Mouse (Mus musculus) liver, embryonic 12.5 days (tissue): Measurements from ENCODE around the gene Tnfrsf18. TPM values are rescaled to one million over a fixed set of nuclear protein-coding genes. Genes with fewer than 3 reads are reported as not detected.
A peak's percentile ranks its signal among the peaks of the same experiment; 100 is the strongest.

Experiments
- microRNA counts: library from miRNA; unstranded; fragments of <30 nt; microRNA quantifications from one replicate; lab custom pipeline; 2017
- microRNA-seq: library from miRNA; unstranded; fragments of <30 nt; microRNA quantifications from one replicate; pipeline ENCODE4, GENCODE M21; 2017
- polyA plus RNA-seq: library from polyadenylated mRNA; unstranded; fragments of >200 nt; fragmentation: Nextera tagmentation; extraction: Ambion mirVana; gene quantifications from 2 replicates; pipeline ENCODE4 v1.2.1, GENCODE M21; 2016

The Tnfrsf18 gene
- polyA plus RNA-seq, 1 experiment from 2014 or later: 0.77 TPM

MicroRNAs encoded within 50 kb of the gene (microRNA counts, 519-probe panel; counts per million panel counts)
- microRNA mmu-miR-200a (lab: Ali Mortazavi, UCI): 582 counts per million, percentile 70 among the panel's probes with 10 or more counts
- microRNA mmu-miR-200b (lab: Ali Mortazavi, UCI): 5,445 counts per million, percentile 88 among the panel's probes with 10 or more counts
- 3,007 counts per million, percentile 73 among the panel's probes with 10 or more counts for microRNA mmu-miR-429 (lab: Ali Mortazavi, UCI)

Small RNA genes lying within 50 kb of the gene (microRNA-seq; reads per million reads assigned to microRNA genes)
- gene Mir200a (153 reads per million, percentile 52 among the genes with 10 or more reads in this experiment), gene Mir200b (430 reads per million, percentile 65 among the genes with 10 or more reads in this experiment), gene Mir429 (1,324 reads per million, percentile 76 among the genes with 10 or more reads in this experiment)

Other genes with a start within 250 kb of the Tnfrsf18 start
- gene Tmem88b, start 240.3 kb upstream of the Tnfrsf18 start, polyA plus RNA-seq: 0.32 TPM in 2 replicates
- not detected in 2 replicates for gene Ankrd65, start 235.7 kb upstream of the Tnfrsf18 start, polyA plus RNA-seq
- gene Mrpl20, start 223.3 kb upstream of the Tnfrsf18 start, polyA plus RNA-seq: 223 and 228 TPM in 2 replicates
- 98.8 and 101 TPM in 2 replicates for gene Ccnl2, start 213.7 kb upstream of the Tnfrsf18 start, polyA plus RNA-seq
- 146 and 153 TPM in 2 replicates for gene Aurkaip1, start 194.9 kb upstream of the Tnfrsf18 start, polyA plus RNA-seq
- gene Mxra8, start 186.5 kb upstream of the Tnfrsf18 start, polyA plus RNA-seq: 8.1 and 9.2 TPM in 2 replicates
- 10.7 and 12.1 TPM in 2 replicates for gene Dvl1, start 178.8 kb upstream of the Tnfrsf18 start, polyA plus RNA-seq
- gene Tas1r3, start 162.8 kb upstream of the Tnfrsf18 start, polyA plus RNA-seq: 0.07 and 0.11 TPM in 2 replicates
- gene Cptp, start 156.7 kb upstream of the Tnfrsf18 start, polyA plus RNA-seq: 10.3 and 10.8 TPM in 2 replicates
- gene Ints11, start 156.6 kb upstream of the Tnfrsf18 start, polyA plus RNA-seq: 50.0 and 51.4 TPM in 2 replicates
- gene Pusl1, start 134.4 kb upstream of the Tnfrsf18 start, polyA plus RNA-seq: 32.7 and 33.6 TPM in 2 replicates
- 13.4 and 13.6 TPM in 2 replicates for gene Acap3, start 134.3 kb upstream of the Tnfrsf18 start, polyA plus RNA-seq
- gene Ube2j2, start 82.3 kb upstream of the Tnfrsf18 start, polyA plus RNA-seq: 106 and 111 TPM in 2 replicates
- 45.0 and 48.8 TPM in 2 replicates for gene C1qtnf12, start 63.8 kb upstream of the Tnfrsf18 start, polyA plus RNA-seq
- gene B3galt6, start 33.5 kb upstream of the Tnfrsf18 start, polyA plus RNA-seq: 8.2 and 8.7 TPM in 2 replicates
- 93.4 and 93.9 TPM in 2 replicates for gene Sdf4, start 33.3 kb upstream of the Tnfrsf18 start, polyA plus RNA-seq
- 0.39 and 0.60 TPM in 2 replicates for gene Tnfrsf4, start 12.3 kb upstream of the Tnfrsf18 start, polyA plus RNA-seq
- 0.07 and 0.15 TPM in 2 replicates for gene Ttll10, start 33.2 kb downstream of the Tnfrsf18 start, polyA plus RNA-seq
- gene 9430015G10Rik, start 83.8 kb downstream of the Tnfrsf18 start, polyA plus RNA-seq: 19.6 and 20.3 TPM in 2 replicates
- gene Rnf223, start 104.3 kb downstream of the Tnfrsf18 start, polyA plus RNA-seq: 0.06 and 0.19 TPM in 2 replicates
- gene Agrn, start 171.3 kb downstream of the Tnfrsf18 start, polyA plus RNA-seq: 16.1 and 17.8 TPM in 2 replicates
- 2.6 and 3.2 TPM in 2 replicates for gene Isg15, start 174.7 kb downstream of the Tnfrsf18 start, polyA plus RNA-seq
- gene AW011738, start 177.1 kb downstream of the Tnfrsf18 start, polyA plus RNA-seq: 1.3 and 1.4 TPM in 2 replicates
- 0.12 TPM in 2 replicates for gene Perm1, start 189.7 kb downstream of the Tnfrsf18 start, polyA plus RNA-seq
- gene Plekhn1, start 208.7 kb downstream of the Tnfrsf18 start, polyA plus RNA-seq: 7.2 TPM in 2 replicates
- gene Noc2l, start 209.8 kb downstream of the Tnfrsf18 start, polyA plus RNA-seq: 125 and 130 TPM in 2 replicates
- gene Samd11, start 229.5 kb downstream of the Tnfrsf18 start, polyA plus RNA-seq: 26.8 and 28.4 TPM in 2 replicates